Mouse (Mus musculus) regulatory T cell (primary cell): ENCODE results near the gene Unc5cl.

Source experiments
- in situ Hi-C: fragments of 300-600 bp; cut with MboI, MseI; formaldehyde crosslinking; loops from one replicate; pipeline ENCODE4 v1.15.1; 2025; ENCODE audit warnings: high pct_unique_total_duplicates

Gene Unc5cl

GRCm38 (mm10) chr17:48454688-48455087 is at the start of gene Unc5cl:
Gene Unc5cl, plus strand, starts transcription at chr17:48454901.
- in situ Hi-C loops, result no loop called here

- in situ Hi-C loops, result loop anchor here (25.0 kb wide), 1 partner anchor 1780 kb away; the partner anchor contains the start of gene Rftn1
Observed at GRCm38 (mm10) chr17:48407154-48407553, 47.5 kb upstream of the Unc5cl start.

- in situ Hi-C loops, result loop anchor here (25.0 kb wide), 1 partner anchor 1779 kb away; the partner anchor contains the start of gene Rftn1
Observed at GRCm38 (mm10) chr17:48407910-48408525, 46.7 kb upstream of the Unc5cl start.

GRCm38 (mm10) chr17:48408526-48409291 is 46.0 kb upstream of the Unc5cl start:
- in situ Hi-C loops, result loop anchor here (25.0 kb wide), 1 partner anchor 1779 kb away; the partner anchor contains the start of gene Rftn1

GRCm38 (mm10) chr17:48409380-48410298 is 45.1 kb upstream of the Unc5cl start, which contains the start of the genes Nfya and Oard1:
Gene Nfya, minus strand, starts transcription at chr17:48409906.
Gene Oard1, plus strand, starts transcription at chr17:48410014.
- in situ Hi-C loops, result loop anchor here (25.0 kb wide), 1 partner anchor 1778 kb away; the partner anchor contains the start of gene Rftn1

- in situ Hi-C loops, result loop anchor here (25.0 kb wide), 1 partner anchor 1777 kb away; the partner anchor contains the start of gene Rftn1
Observed at GRCm38 (mm10) chr17:48410299-48410785, 44.4 kb upstream of the Unc5cl start.

- in situ Hi-C loops, result loop anchor here (25.0 kb wide), 1 partner anchor 1776 kb away; the partner anchor contains the start of gene Rftn1
Observed at GRCm38 (mm10) chr17:48411241-48411640, 43.5 kb upstream of the Unc5cl start.

GRCm38 (mm10) chr17:48416011-48416410 is 38.7 kb upstream of the Unc5cl start:
- in situ Hi-C loops, result loop anchor here (25.0 kb wide), 1 partner anchor 1771 kb away; the partner anchor contains the start of gene Rftn1

GRCm38 (mm10) chr17:48416425-48417195 is 38.1 kb upstream of the Unc5cl start:
- in situ Hi-C loops, result loop anchor here (25.0 kb wide), 1 partner anchor 1771 kb away; the partner anchor contains the start of gene Rftn1

GRCm38 (mm10) chr17:48417521-48417920 is 37.2 kb upstream of the Unc5cl start:
- in situ Hi-C loops, result loop anchor here (25.0 kb wide), 1 partner anchor 1770 kb away; the partner anchor contains the start of gene Rftn1

- in situ Hi-C loops, result loop anchor here (25.0 kb wide), 1 partner anchor 1769 kb away; the partner anchor contains the start of gene Rftn1
Observed at GRCm38 (mm10) chr17:48418174-48418573, 36.5 kb upstream of the Unc5cl start.

GRCm38 (mm10) chr17:48418781-48419180 is 35.9 kb upstream of the Unc5cl start:
- in situ Hi-C loops, result loop anchor here (25.0 kb wide), 1 partner anchor 1769 kb away; the partner anchor contains the start of gene Rftn1

- in situ Hi-C loops, result loop anchor here (25.0 kb wide), 1 partner anchor 1768 kb away; the partner anchor contains the start of gene Rftn1
Observed at GRCm38 (mm10) chr17:48419571-48419970, 35.1 kb upstream of the Unc5cl start.

- in situ Hi-C loops, result loop anchor here (25.0 kb wide), 1 partner anchor 1763 kb away; the partner anchor contains the start of gene Rftn1
Observed at GRCm38 (mm10) chr17:48424237-48424636, 30.5 kb upstream of the Unc5cl start.

GRCm38 (mm10) chr17:48425823-48426612 is 28.7 kb upstream of the Unc5cl start:
- in situ Hi-C loops, result no loop called here

GRCm38 (mm10) chr17:48426991-48427750 is 27.5 kb upstream of the Unc5cl start:
- in situ Hi-C loops, result no loop called here

- in situ Hi-C loops, result no loop called here
Observed at GRCm38 (mm10) chr17:48427852-48428530, 26.7 kb upstream of the Unc5cl start.

GRCm38 (mm10) chr17:48430394-48430793 is 24.3 kb upstream of the Unc5cl start:
- in situ Hi-C loops, result no loop called here
